Mouse (Mus musculus): ENCODE results near the gene Map4k1. TPM values are rescaled to one million over a fixed set of nuclear protein-coding genes. Genes with fewer than 3 reads are reported as not detected.
"Not testable (repeated sequence)": the region's sequence is repeated elsewhere in the genome, so short reads cannot be mapped to it uniquely, and the experiment has no call there.

The Map4k1 gene
- polyA plus RNA-seq, 1 experiment from 2014 or later = 18.9 TPM

- H3K4me1 ChIP-seq = peaks cover 65% of the 10 kb centered on the region
- no peak for DNase-seq (ENCODE audit: low spot score)
- H3K4me3 ChIP-seq = peak overlapping the region; percentile 98; the same call in 1 of the 2 replicates
- H3K27ac ChIP-seq = peak overlapping the region; percentile 19; the same call in 1 of the 2 replicates
- WGBS = 49% methylated on average over 1 of the region's 1 CpGs
- no peaks in the 10 kb centered on the region for H3K27me3 ChIP-seq (ENCODE audit: low read depth, poor library complexity, severe bottlenecking)
- H3K36me3 ChIP-seq = peaks cover 30% of the 10 kb centered on the region
- H3K9me3 ChIP-seq (replicated peaks) = no peaks in the 10 kb centered on the region
Observed at GRCm38 (mm10) chr7:28958770-28959169, 23.1 kb upstream of the Map4k1 start.

- peaks cover 23% of the 10 kb centered on the region for H3K36me3 ChIP-seq
- peak overlapping the region; percentile 98 for H3K4me3 ChIP-seq
- peaks cover 58% of the 10 kb centered on the region for H3K4me1 ChIP-seq
- H3K9me3 ChIP-seq (replicated peaks) = no peaks in the 10 kb centered on the region
- no peaks in the 10 kb centered on the region for H3K27me3 ChIP-seq (ENCODE audit: low read depth, poor library complexity, severe bottlenecking)
- H3K27ac ChIP-seq = peak overlapping the region; percentile 38; the same call in 1 of the 2 replicates
- WGBS = 61% methylated on average over 6 of the region's 6 CpGs
- no peak for DNase-seq (ENCODE audit: low spot score)
Observed at GRCm38 (mm10) chr7:28959505-28960045, 22.3 kb upstream of the Map4k1 start.

- no peaks in the 10 kb centered on the region for H3K27me3 ChIP-seq (ENCODE audit: low read depth, poor library complexity, severe bottlenecking)
- H3K9me3 ChIP-seq (replicated peaks) = no peaks in the 10 kb centered on the region
- H3K27ac ChIP-seq = peak overlapping the region; percentile 97; the same call in 1 of the 2 replicates
- peaks cover 13% of the 10 kb centered on the region for H3K36me3 ChIP-seq
- H3K4me1 ChIP-seq = peaks cover 50% of the 10 kb centered on the region
- peak overlapping the region; percentile 98 for H3K4me3 ChIP-seq
- no peak for DNase-seq (ENCODE audit: low spot score)
- 27% methylated on average over 9 of the region's 9 CpGs for whole genome bisulfite sequencing
Observed at GRCm38 (mm10) chr7:28960354-28961046, 21.4 kb upstream of the Map4k1 start.

GRCm38 (mm10) chr7:28961584-28961926, 20.3 kb upstream of the Map4k1 start:
- WGBS = 1% methylated on average over 7 of the region's 7 CpGs
- no peaks in the 10 kb centered on the region for H3K9me3 ChIP-seq (replicated peaks)
- H3K27me3 ChIP-seq (ENCODE audit: low read depth, poor library complexity, severe bottlenecking) = no peaks in the 10 kb centered on the region
- DNase-seq (ENCODE audit: low spot score) = no peak
- H3K36me3 ChIP-seq = 0 out of 2 replicates have a peak, but pooled peaks cover 4% of the 10 kb centered on the region
- peak overlapping the region; percentile 98 for H3K4me3 ChIP-seq
- H3K4me1 ChIP-seq = peaks cover 46% of the 10 kb centered on the region
- H3K27ac ChIP-seq = peak overlapping the region; percentile 97

GRCm38 (mm10) chr7:28961927-28962670, 19.8 kb upstream of the Map4k1 start, which contains the start of gene Actn4:
Gene Actn4, minus strand, starts transcription at chr7:28962340.
- Histone ChIP-seq H3K27ac (peak within 1 kb of the TSS; percentile 97), H3K36me3 (no peaks in the 10 kb centered on the region), H3K4me1 (peaks cover 49% of the 10 kb centered on the region), H3K4me3 (peak within 1 kb of the TSS; percentile 98), H3K27me3 (ENCODE audit: low read depth, poor library complexity, severe bottlenecking) (no peaks in the 10 kb centered on the region), H3K9me3 (replicated peaks) (no peaks in the 10 kb centered on the region)
- DNase-seq (ENCODE audit: low spot score) = peak; percentile 99
- WGBS = under 1% methylated on average over 76 of the region's 76 CpGs

- DNase-seq (ENCODE audit: low spot score) = no peak
- peak overlapping the region; percentile 97; the same call in 1 of the 2 replicates for H3K27ac ChIP-seq
- no peaks in the 10 kb centered on the region for H3K27me3 ChIP-seq (ENCODE audit: low read depth, poor library complexity, severe bottlenecking)
- no peak overlapping the region for H3K4me3 ChIP-seq
- H3K9me3 ChIP-seq (replicated peaks) = no peaks in the 10 kb centered on the region
- H3K4me1 ChIP-seq = peaks cover 37% of the 10 kb centered on the region
- H3K36me3 ChIP-seq = no peaks in the 10 kb centered on the region
- 84% methylated on average over 3 of the region's 3 CpGs for WGBS
Observed at GRCm38 (mm10) chr7:28963399-28963923, 18.4 kb upstream of the Map4k1 start.

GRCm38 (mm10) chr7:28965346-28965840, 16.5 kb upstream of the Map4k1 start:
- H3K27me3 ChIP-seq (ENCODE audit: low read depth, poor library complexity, severe bottlenecking) = no peaks in the 10 kb centered on the region
- 77% methylated on average over 5 of the region's 5 CpGs for WGBS
- DNase-seq (ENCODE audit: low spot score) = no peak
- H3K9me3 ChIP-seq (replicated peaks) = no peaks in the 10 kb centered on the region
- H3K27ac ChIP-seq = peak overlapping the region; percentile 56; the same call in 1 of the 2 replicates
- H3K36me3 ChIP-seq = peaks cover 13% of the 10 kb centered on the region
- H3K4me1 ChIP-seq = peaks cover 20% of the 10 kb centered on the region
- no peak overlapping the region for H3K4me3 ChIP-seq

- peaks cover 14% of the 10 kb centered on the region for H3K4me1 ChIP-seq
- H3K36me3 ChIP-seq = peaks cover 21% of the 10 kb centered on the region
- H3K27me3 ChIP-seq (ENCODE audit: low read depth, poor library complexity, severe bottlenecking) = no peaks in the 10 kb centered on the region
- 85% methylated on average over 4 of the region's 5 CpGs for WGBS
- no peak overlapping the region for H3K27ac ChIP-seq
- no peaks in the 10 kb centered on the region for H3K9me3 ChIP-seq (replicated peaks)
- H3K4me3 ChIP-seq = no peak overlapping the region
- DNase-seq (ENCODE audit: low spot score) = no peak
Observed at GRCm38 (mm10) chr7:28966181-28966580, 15.7 kb upstream of the Map4k1 start.

- H3K9me3 ChIP-seq (replicated peaks) = no peaks in the 10 kb centered on the region
- H3K4me1 ChIP-seq = peaks cover 13% of the 10 kb centered on the region
- no peak for DNase-seq (ENCODE audit: low spot score)
- H3K36me3 ChIP-seq = peaks cover 28% of the 10 kb centered on the region
- H3K27ac ChIP-seq = no peak overlapping the region
- H3K4me3 ChIP-seq = no peak overlapping the region
- H3K27me3 ChIP-seq (ENCODE audit: low read depth, poor library complexity, severe bottlenecking) = no peaks in the 10 kb centered on the region
- WGBS = 72% methylated on average over 4 of the region's 4 CpGs
Observed at GRCm38 (mm10) chr7:28966751-28967505, 14.9 kb upstream of the Map4k1 start.

GRCm38 (mm10) chr7:28968120-28968519, 13.7 kb upstream of the Map4k1 start:
- not testable (repeated sequence) for DNase-seq (ENCODE audit: low spot score); H3K4me3 ChIP-seq; H3K27me3 ChIP-seq (ENCODE audit: low read depth, poor library complexity, severe bottlenecking); H3K9me3 ChIP-seq (replicated peaks); H3K4me1 ChIP-seq; H3K27ac ChIP-seq
- peaks cover 38% of the 10 kb centered on the region for H3K36me3 ChIP-seq
- 96% methylated on average over 8 of the region's 8 CpGs for WGBS

GRCm38 (mm10) chr7:28969271-28969670, 12.6 kb upstream of the Map4k1 start:
- Histone ChIP-seq H3K4me1 (peaks cover 7% of the 10 kb centered on the region; the same call in 1 of the 2 replicates), H3K9me3 (replicated peaks) (no peaks in the 10 kb centered on the region), H3K27ac (no peak overlapping the region), H3K36me3 (peaks cover 50% of the 10 kb centered on the region), H3K4me3 (no peak overlapping the region), H3K27me3 (ENCODE audit: low read depth, poor library complexity, severe bottlenecking) (no peaks in the 10 kb centered on the region)
- WGBS = 97% methylated on average over 1 of the region's 1 CpGs
- DNase-seq (ENCODE audit: low spot score) = no peak

Measured in limb, embryonic 10.5 days (tissue).